Mouse (Mus musculus) E14TG2a.4 (cell line): ENCODE data around the gene Tjap1.

Source experiments
- CTCF ChIP-seq: conservative IDR thresholded peaks from 2 replicates; pipeline ENCODE4 v1.5.1; 2014; ENCODE audit warnings: low read length
- NANOG ChIP-seq: IDR thresholded peaks from 2 replicates; pipeline ENCODE4 v1.6.1; 2014; ENCODE audit warnings: borderline replicate concordance, low read length, mixed read lengths
- POU5F1 ChIP-seq: IDR thresholded peaks from 2 replicates; pipeline ENCODE4 v1.6.1; 2014; ENCODE audit warnings: low read length, borderline replicate concordance

DNA sequence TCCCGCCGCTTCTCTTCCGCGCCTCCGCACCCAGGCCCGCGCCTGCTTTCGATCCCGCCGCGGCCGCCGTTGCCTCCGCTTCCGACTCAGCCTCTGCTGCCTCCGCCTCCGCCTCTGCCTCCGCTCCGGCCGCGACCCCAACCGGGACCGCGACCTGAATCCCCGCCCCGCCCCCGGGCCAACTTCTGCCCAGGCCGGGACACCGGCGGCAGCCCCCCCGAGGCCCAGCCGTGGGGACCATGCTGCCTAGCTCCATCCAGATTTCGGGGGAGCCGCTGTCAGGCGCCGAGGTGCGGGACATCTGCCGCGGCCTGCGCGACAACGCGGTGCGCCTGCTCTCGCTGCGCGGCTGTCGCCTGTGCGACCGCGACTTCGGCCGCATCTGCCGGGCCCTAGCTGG is 28.7 kb downstream of the Tjap1 start:
- no peak for TF ChIP-seq CTCF
- TF ChIP-seq POU5F1: no peak
- TF ChIP-seq NANOG: no peak
